Mouse (Mus musculus) intestine, embryonic 15.5 days (tissue): ENCODE results near the gene Usp22. TPM values are rescaled to one million over a fixed set of nuclear protein-coding genes. Genes with fewer than 3 reads are reported as not detected.
"Not testable (repeated sequence)": the region's sequence is repeated elsewhere in the genome, so short reads cannot be mapped to it uniquely, and the experiment has no call there.

Experiments
- ATAC-seq: fragments of 200-750 bp; cut with Nextera tagmentation; 2 replicates; pipeline ENCODE4 v1.8.0; 2017; ENCODE audit warnings: moderate TSS enrichment, moderate library complexity
- H3K27ac ChIP-seq: fragments of 300-500 bp; sonication (generic); 2 replicates; pipeline ENCODE4 v1.5.1; 2015; ENCODE audit warnings: mild to moderate bottlenecking, inconsistent platforms
- H3K27me3 ChIP-seq: fragments of 300-500 bp; sonication (generic); replicated peaks from 2 replicates; pipeline ENCODE4 v1.6.1; 2015; ENCODE audit warnings: inconsistent platforms
- H3K36me3 ChIP-seq: fragments of 300-500 bp; sonication (generic); 2 replicates; pipeline ENCODE4 v1.6.1; 2015; ENCODE audit warnings: inconsistent platforms
- H3K4me1 ChIP-seq: fragments of 300-500 bp; sonication (generic); replicated peaks from 2 replicates; pipeline ENCODE4 v1.6.1; 2015; ENCODE audit warnings: inconsistent platforms
- H3K4me2 ChIP-seq: fragments of 300-500 bp; sonication (generic); replicated peaks from 2 replicates; pipeline ENCODE4 v1.6.1; 2015; ENCODE audit warnings: mild to moderate bottlenecking, inconsistent platforms
- H3K4me3 ChIP-seq: fragments of 300-500 bp; sonication (generic); replicated peaks from 2 replicates; pipeline ENCODE4 v1.5.1; 2015; ENCODE audit warnings: inconsistent platforms
- H3K9ac ChIP-seq: fragments of 300-500 bp; sonication (generic); 2 replicates; pipeline ENCODE4 v1.6.1; 2015; ENCODE audit warnings: inconsistent platforms
- H3K9me3 ChIP-seq: fragments of 300-500 bp; sonication (generic); 2 replicates; pipeline ENCODE4 v1.6.1; 2016; ENCODE audit warnings: inconsistent platforms
- whole genome bisulfite sequencing: fragments of 180-500 bp; shearing (Covaris S2); methylation state at CpG from one replicate; pipeline ENCODE4 v1.1.7; 2015; 5-methylcytosine and 5-hydroxymethylcytosine counted together
- polyA plus RNA-seq: library from polyadenylated mRNA; unstranded; fragments of >200 nt; fragmentation: Nextera tagmentation; extraction: Ambion mirVana; gene quantifications from 2 replicates; pipeline ENCODE4 v1.2.1, GENCODE M21; 2015

The Usp22 gene
- polyA plus RNA-seq, 1 experiment from 2014 or later, result 98.6 TPM

DNA sequence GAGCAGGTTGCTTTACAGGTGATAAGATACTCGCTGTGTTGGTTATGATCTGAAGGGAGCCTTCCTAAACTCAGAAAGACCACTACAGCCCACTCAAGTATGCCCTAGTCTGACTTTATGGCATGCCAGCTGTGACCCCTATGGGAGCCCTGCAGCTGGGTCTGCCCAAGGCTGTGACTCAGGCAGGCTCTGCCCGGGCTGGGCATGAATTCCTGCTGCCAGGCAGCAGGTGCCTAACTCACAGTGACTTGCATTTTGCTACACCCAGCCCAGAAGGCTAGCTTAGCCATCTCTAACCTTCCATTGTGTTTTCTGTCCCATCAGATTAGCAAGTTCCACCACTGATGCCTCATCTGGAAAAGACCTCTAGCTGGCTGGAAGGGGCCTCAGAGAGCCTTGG, 28.0 kb upstream of the Usp22 start:
- ATAC-seq, result no peak
- 76% methylated on average over 2 of the region's 2 CpGs for WGBS

DNA sequence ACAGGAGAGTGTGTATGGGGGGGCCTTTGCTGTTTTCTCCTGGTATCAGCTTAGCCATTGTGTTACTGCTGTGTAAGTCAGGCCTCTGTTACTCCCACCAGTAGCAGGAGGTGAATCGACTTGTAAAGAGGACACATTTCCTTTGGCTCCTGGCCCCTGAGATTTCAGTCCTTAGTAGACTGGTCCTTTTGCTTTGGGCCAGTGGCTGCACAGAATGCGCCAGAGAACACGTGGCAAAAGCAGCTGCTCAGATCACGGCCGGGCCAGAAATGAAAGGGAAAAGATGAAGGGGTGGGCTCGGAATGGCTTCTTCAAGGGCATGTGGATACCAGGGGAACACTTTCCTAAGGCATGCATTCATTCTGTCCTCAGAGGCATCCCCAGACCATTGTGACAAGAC, 27.3 kb upstream of the Usp22 start:
- 79% methylated on average over 6 of the region's 6 CpGs for WGBS
- ATAC-seq, result no peak
- no peak overlapping the region for H3K4me2 ChIP-seq

More for the DNA sequence above, 28.0 kb upstream of the Usp22 start:
- no peaks in the 10 kb centered on the region for H3K9me3 ChIP-seq
- no peak overlapping the region for H3K27ac ChIP-seq
- H3K4me1 ChIP-seq, result no peaks in the 10 kb centered on the region
- no peak overlapping the region for H3K4me3 ChIP-seq
- H3K27me3 ChIP-seq, result no peaks in the 10 kb centered on the region
- no peak overlapping the region for H3K9ac ChIP-seq
- no peak overlapping the region for H3K4me2 ChIP-seq
- H3K36me3 ChIP-seq, result no peaks in the 10 kb centered on the region

DNA sequence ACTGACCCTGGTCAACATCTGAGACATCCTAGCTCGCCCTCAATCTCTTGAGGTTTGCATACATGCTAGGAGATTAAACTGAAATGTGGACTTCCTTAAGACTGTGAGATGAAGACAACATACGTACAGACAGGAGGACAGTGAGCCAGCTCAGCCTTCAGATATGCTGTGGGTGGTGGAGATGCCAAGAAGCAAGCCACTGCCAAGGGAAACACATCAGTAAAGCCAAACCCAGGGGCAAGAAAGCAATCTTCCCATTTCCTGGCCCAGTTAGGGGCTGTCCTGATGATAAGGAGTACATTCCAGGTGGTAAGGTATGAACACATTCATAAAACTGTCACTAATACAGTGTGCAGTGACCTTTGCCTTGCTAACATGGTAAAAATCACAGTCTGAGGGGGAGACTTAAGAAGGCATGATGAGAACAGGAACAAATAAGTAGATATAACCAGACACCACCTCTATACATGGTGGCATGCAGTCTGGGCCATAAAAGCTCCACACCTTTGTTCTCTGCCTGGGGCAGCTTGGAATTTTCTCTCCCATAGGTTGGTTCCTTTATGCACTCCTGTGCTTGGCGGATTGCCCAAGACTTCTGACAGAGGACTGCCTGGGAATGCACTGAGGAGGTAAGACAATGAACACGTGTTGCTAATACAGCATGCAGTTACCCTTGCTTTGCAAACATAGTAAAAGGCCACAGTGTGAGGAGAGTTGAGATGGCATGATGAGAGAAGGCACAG, 24.9 kb upstream of the Usp22 start:
- Histone ChIP-seq H3K36me3 (no peaks in the 10 kb centered on the region), H3K27ac (no peak overlapping the region), H3K4me1 (no peaks in the 10 kb centered on the region), H3K9ac (no peak overlapping the region), H3K27me3 (no peaks in the 10 kb centered on the region), H3K4me3 (no peak overlapping the region), H3K9me3 (no peaks in the 10 kb centered on the region), H3K4me2 (no peak overlapping the region)
- WGBS, result 59% methylated on average over 4 of the region's 4 CpGs
- peak; percentile 97 for ATAC-seq

More for the DNA sequence above, 27.3 kb upstream of the Usp22 start:
- H3K4me3 ChIP-seq, result no peak overlapping the region
- no peaks in the 10 kb centered on the region for H3K9me3 ChIP-seq
- H3K4me1 ChIP-seq, result no peaks in the 10 kb centered on the region
- H3K27ac ChIP-seq, result no peak overlapping the region
- no peaks in the 10 kb centered on the region for H3K27me3 ChIP-seq
- H3K36me3 ChIP-seq, result no peaks in the 10 kb centered on the region
- H3K9ac ChIP-seq, result no peak overlapping the region

DNA sequence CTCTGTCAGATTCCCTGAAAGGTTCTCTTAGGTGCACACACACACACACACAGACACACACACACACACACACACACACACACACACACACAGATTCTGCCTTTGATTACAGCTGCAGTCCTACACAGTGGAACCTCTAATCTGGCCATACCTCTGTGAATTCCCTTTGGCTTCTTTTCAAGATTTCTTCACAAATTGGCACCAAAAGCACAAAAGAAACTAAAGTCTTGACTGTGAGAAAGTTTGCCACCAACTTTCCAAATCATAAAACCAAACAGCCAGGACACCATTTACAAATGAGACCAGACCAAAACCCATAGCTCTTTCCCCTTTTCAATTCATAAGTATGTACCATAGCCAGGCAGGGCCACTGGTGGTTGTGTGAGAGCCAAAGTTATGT, 23.1 kb upstream of the Usp22 start:
- no peak overlapping the region for H3K27ac ChIP-seq
- 0 out of 2 replicates have a peak, but pooled peaks cover 7% of the 10 kb centered on the region for H3K27me3 ChIP-seq
- H3K9me3 ChIP-seq, result no peaks in the 10 kb centered on the region
- no peak for ATAC-seq
- no peaks in the 10 kb centered on the region for H3K36me3 ChIP-seq
- no peaks in the 10 kb centered on the region for H3K4me1 ChIP-seq
- H3K4me2 ChIP-seq, result no peak overlapping the region
- no peak overlapping the region for H3K9ac ChIP-seq
- no peak overlapping the region for H3K4me3 ChIP-seq

DNA sequence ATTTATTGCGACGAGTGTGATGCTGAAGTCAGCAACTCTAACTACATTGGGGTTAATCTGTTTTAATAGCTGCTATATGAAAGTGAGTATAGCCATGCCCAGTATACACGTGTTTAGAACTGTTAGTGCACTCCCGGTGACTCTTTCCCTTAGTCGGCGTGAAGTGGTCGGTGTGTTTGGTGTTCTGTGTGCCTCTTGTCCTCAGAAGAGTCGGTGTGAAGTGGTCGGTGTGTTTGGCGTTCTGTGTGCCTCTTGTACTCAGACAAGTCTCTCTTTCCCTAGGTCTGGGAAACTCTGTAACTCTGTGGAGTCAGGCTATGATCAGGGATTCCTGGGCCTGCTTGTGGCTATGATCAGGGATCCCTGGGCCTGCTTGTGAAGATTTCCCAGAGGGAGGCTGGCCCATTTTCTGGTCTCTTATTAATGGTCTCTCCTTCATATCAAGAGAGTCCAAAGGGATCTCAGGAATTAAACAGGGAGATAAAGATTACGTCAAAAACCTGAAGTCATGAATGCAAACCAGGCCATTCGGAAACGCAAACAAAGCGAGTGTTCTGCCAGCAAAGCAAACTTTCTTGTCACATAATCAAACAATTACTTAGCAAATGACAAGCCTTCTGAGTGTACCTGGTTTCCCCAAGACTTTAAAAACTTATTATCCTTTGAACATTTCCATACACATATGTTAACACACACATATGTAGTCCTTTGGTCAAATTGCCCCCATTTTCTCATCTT, 21.9 kb upstream of the Usp22 start:
- Histone ChIP-seq H3K36me3 (no peaks in the 10 kb centered on the region), H3K27me3 (0 out of 2 replicates have a peak, but pooled peaks cover 7% of the 10 kb centered on the region), H3K4me2 (no peak overlapping the region), H3K9me3 (no peaks in the 10 kb centered on the region), H3K27ac (no peak overlapping the region), H3K9ac (no peak overlapping the region), H3K4me3 (no peak overlapping the region), H3K4me1 (no peaks in the 10 kb centered on the region)
- 70% methylated on average over 14 of the region's 14 CpGs for WGBS
- ATAC-seq, result no peak

DNA sequence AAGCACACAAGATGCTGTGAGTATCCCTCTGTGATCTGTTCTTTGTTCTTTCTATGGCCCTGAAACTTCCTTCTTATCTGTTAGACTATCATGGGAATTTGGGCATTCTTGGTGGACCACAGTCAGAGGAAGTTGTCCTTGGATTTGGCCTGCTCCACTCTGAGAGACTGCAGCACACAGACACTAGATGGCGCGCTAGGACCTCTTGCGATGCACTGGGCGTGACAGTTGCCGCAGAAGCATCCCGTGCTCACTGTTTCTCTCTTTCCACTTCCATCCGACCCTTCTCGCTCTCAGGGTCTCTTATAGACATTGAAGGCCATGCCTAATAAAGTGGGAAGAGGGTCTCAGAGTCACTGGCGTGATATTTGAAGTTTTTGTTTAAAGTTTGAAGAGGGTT, 18.5 kb upstream of the Usp22 start:
- peak; percentile 43; the same call in 1 of the 2 replicates for ATAC-seq
- no peaks in the 10 kb centered on the region for H3K4me1 ChIP-seq
- H3K9ac ChIP-seq, result no peak overlapping the region
- H3K27ac ChIP-seq, result no peak overlapping the region
- no peaks in the 10 kb centered on the region for H3K36me3 ChIP-seq
- no peak overlapping the region for H3K4me2 ChIP-seq
- 6% methylated on average over 9 of the region's 9 CpGs for WGBS
- no peak overlapping the region for H3K4me3 ChIP-seq
- 0 out of 2 replicates have a peak, but pooled peaks cover 7% of the 10 kb centered on the region for H3K27me3 ChIP-seq
- H3K9me3 ChIP-seq, result no peaks in the 10 kb centered on the region

DNA sequence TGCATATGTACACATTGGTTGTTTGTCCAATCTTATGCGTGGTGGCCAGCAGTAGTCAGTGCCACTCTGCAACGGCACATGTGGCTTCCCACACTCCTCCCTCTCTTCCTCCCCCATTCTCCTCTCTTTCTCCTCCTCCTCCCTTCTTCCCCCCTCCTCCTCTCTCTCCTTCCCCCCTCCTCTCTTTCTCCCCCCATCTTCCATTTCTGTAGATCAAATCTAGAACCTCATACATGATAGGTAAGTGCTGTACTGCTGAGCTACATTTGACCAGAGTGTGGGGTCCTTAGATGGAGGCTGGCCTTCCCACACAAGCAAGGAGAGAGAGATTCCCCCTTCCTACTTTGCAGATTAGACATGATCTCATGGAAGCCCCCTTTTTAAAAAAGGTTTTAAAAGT, 17.9 kb upstream of the Usp22 start:
- 0 out of 2 replicates have a peak, but pooled peaks cover 7% of the 10 kb centered on the region for H3K27me3 ChIP-seq
- H3K9me3 ChIP-seq, result no peaks in the 10 kb centered on the region
- no peak overlapping the region for H3K4me2 ChIP-seq
- H3K4me1 ChIP-seq, result no peaks in the 10 kb centered on the region
- ATAC-seq, result no peak
- no peak overlapping the region for H3K9ac ChIP-seq
- H3K4me3 ChIP-seq, result no peak overlapping the region
- no peaks in the 10 kb centered on the region for H3K36me3 ChIP-seq
- no peak overlapping the region for H3K27ac ChIP-seq
- WGBS, result 96% methylated on average over 2 of the region's 2 CpGs

DNA sequence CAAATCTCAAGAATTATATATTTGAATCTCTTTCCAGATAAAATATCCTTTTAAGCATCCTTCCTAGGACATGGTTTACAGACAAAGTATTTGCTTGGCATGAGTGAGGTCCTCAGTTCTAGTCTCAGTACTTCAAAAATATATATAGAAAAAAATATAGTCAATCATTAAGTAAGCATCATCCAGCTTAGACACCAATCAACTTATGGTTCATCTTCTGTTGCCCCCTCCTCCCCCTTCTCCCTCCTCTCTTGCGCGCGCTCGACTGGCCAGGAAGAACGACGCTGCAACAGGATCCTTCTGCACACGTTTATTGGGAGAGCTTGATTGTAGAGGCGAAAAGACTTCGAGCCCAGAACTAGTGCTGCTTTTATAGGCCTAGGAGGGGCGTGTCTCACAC, 17.3 kb upstream of the Usp22 start:
- not testable (repeated sequence) for H3K4me1 ChIP-seq, H3K4me2 ChIP-seq, H3K27ac ChIP-seq, ATAC-seq, H3K36me3 ChIP-seq, H3K9ac ChIP-seq, H3K9me3 ChIP-seq, H3K27me3 ChIP-seq, H3K4me3 ChIP-seq
- WGBS, result 83% methylated on average over 8 of the region's 10 CpGs

DNA sequence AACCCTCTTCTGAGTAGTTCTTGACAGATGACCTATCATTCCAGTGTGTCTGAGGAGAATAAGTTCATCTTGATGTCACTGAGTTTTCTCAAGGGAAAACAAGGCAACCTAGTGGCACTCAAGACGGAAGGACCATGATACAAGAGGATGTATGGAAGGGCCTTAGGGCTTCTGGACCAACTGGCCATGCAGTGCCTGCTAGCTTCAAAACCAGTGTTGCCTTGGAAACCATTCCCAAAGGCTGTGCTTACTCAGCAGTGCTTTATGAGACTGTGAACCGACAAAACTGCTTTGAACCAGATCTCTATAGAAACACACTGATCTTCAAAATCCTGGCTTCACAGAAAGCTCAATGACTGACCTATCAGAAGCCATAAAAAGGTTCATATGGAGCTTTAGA, 15.9 kb upstream of the Usp22 start:
- WGBS, result 67% methylated on average over 2 of the region's 2 CpGs
- no peak overlapping the region for H3K9ac ChIP-seq
- no peak overlapping the region for H3K4me3 ChIP-seq
- H3K27me3 ChIP-seq, result 0 out of 2 replicates have a peak, but pooled peaks cover 7% of the 10 kb centered on the region
- H3K4me1 ChIP-seq, result no peaks in the 10 kb centered on the region
- H3K9me3 ChIP-seq, result no peaks in the 10 kb centered on the region
- H3K27ac ChIP-seq, result no peak overlapping the region
- no peak overlapping the region for H3K4me2 ChIP-seq
- H3K36me3 ChIP-seq, result no peaks in the 10 kb centered on the region
- no peak for ATAC-seq

DNA sequence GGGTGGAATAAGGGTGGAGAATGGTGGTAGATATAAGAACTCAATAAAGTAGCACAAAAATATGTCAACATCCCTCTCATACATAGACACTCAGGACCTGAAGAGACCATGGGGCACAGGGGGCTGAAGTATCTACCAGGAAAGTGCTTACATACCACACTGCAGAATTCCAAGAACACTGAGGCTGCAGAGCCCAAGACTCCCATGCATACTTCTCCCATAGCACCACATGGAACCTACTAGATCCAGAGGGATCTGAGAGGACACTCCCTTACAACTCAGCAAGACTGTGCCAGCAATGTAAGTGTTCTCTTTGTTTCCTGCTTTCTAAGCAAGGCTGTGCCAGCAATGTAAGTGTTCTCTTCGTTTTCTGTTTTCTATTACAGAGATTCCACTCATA, 9.0 kb upstream of the Usp22 start:
- no peak overlapping the region for H3K4me2 ChIP-seq
- no peak overlapping the region for H3K27ac ChIP-seq
- H3K36me3 ChIP-seq, result no peaks in the 10 kb centered on the region
- no peak for ATAC-seq
- no peak overlapping the region for H3K9ac ChIP-seq
- no peaks in the 10 kb centered on the region for H3K27me3 ChIP-seq
- H3K4me1 ChIP-seq, result no peaks in the 10 kb centered on the region
- WGBS, result 74% methylated on average over 1 of the region's 1 CpGs
- no peaks in the 10 kb centered on the region for H3K9me3 ChIP-seq
- no peak overlapping the region for H3K4me3 ChIP-seq

DNA sequence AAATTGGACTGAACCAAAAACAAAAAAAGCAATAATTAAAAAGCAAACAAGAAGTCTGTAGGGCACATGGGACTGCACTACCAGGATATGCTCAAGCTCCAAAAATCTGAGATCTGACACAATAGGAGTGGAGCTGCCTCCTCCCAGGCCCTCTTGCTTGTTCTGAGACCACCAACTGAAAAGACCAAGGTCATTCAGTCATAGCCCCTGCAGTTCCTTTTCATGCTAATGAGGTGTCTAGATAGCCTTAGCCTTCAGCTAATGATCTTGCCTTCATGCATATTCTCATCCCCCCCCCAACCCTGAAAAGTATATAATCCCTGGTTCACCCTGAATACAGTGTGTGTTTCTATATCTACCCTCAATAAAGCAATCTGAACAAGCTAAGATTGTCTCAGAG, 6.8 kb upstream of the Usp22 start:
- Histone ChIP-seq H3K36me3 (no peaks in the 10 kb centered on the region), H3K4me2 (no peak overlapping the region), H3K27ac (no peak overlapping the region), H3K9ac (no peak overlapping the region), H3K4me1 (no peaks in the 10 kb centered on the region), H3K9me3 (no peaks in the 10 kb centered on the region), H3K4me3 (no peak overlapping the region), H3K27me3 (no peaks in the 10 kb centered on the region)
- no peak for ATAC-seq

DNA sequence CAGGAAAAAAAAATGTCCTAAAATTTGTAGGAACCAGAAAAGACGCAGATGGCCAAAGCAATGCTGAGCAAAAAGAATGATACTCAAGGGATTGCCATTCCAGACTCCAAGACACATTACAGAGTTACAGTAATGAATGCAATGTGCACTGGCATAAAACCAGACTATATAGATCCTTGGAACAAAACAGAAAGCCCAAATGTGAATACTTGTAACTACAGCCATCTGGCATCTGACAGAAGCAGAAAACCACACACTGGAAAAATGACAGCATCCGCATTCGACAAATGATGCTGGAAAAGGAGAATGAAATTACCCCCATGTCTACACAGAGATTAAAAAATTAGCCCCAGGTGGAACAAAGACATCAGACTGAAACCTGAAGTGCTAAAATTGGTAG, 5.5 kb upstream of the Usp22 start:
- H3K27me3 ChIP-seq, result no peaks in the 10 kb centered on the region
- H3K4me3 ChIP-seq, result no peak overlapping the region
- no peaks in the 10 kb centered on the region for H3K4me1 ChIP-seq
- H3K4me2 ChIP-seq, result no peak overlapping the region
- no peaks in the 10 kb centered on the region for H3K9me3 ChIP-seq
- no peak for ATAC-seq
- H3K27ac ChIP-seq, result no peak overlapping the region
- WGBS, result 86% methylated on average over 3 of the region's 3 CpGs
- no peak overlapping the region for H3K9ac ChIP-seq
- H3K36me3 ChIP-seq, result no peaks in the 10 kb centered on the region

DNA sequence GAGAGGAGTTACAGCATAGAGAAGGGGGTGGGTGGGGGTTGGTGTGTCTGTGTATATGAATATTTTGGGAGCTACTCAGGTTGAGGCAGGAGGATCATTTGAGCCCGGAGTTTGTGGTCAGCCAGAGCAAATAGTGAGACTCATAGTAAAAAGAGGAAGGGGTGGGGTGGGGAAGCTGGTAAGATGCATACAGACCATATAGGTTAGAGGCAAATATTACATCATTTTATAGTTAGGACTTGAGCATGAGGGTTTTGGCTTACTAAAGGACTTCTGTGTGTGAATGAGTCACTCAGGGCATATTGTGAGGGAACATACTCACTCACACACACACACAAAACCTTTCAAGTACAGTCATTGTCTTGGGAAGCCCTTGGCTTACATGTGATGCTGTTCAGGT, 1.5 kb upstream of the Usp22 start:
- no peaks in the 10 kb centered on the region for H3K9me3 ChIP-seq
- no peaks in the 10 kb centered on the region for H3K27me3 ChIP-seq
- no peak overlapping the region for H3K4me3 ChIP-seq
- H3K27ac ChIP-seq, result no peak overlapping the region
- H3K4me1 ChIP-seq, result peaks cover 4% of the 10 kb centered on the region; the same call in 1 of the 2 replicates
- ATAC-seq, result no peak
- H3K9ac ChIP-seq, result no peak overlapping the region
- H3K4me2 ChIP-seq, result no peak overlapping the region
- no peaks in the 10 kb centered on the region for H3K36me3 ChIP-seq
- WGBS, result 97% methylated on average over 1 of the region's 1 CpGs
